Mouse (Mus musculus) lung, postnatal 0 days (tissue): ENCODE data around the gene Ccdc85b.
A peak's percentile ranks its signal among the peaks of the same experiment; 100 is the strongest.

Experiments used
- CTCF ChIP-seq: IDR thresholded peaks from 2 replicates; pipeline ENCODE4 v1.5.1; 2016; ENCODE audit warnings: antibody characterized with exemption, mild to moderate bottlenecking
- EP300 ChIP-seq: IDR thresholded peaks from 2 replicates; pipeline ENCODE4 v1.6.1; 2016; ENCODE audit warnings: antibody characterized with exemption, mild to moderate bottlenecking, control low read depth

DNA sequence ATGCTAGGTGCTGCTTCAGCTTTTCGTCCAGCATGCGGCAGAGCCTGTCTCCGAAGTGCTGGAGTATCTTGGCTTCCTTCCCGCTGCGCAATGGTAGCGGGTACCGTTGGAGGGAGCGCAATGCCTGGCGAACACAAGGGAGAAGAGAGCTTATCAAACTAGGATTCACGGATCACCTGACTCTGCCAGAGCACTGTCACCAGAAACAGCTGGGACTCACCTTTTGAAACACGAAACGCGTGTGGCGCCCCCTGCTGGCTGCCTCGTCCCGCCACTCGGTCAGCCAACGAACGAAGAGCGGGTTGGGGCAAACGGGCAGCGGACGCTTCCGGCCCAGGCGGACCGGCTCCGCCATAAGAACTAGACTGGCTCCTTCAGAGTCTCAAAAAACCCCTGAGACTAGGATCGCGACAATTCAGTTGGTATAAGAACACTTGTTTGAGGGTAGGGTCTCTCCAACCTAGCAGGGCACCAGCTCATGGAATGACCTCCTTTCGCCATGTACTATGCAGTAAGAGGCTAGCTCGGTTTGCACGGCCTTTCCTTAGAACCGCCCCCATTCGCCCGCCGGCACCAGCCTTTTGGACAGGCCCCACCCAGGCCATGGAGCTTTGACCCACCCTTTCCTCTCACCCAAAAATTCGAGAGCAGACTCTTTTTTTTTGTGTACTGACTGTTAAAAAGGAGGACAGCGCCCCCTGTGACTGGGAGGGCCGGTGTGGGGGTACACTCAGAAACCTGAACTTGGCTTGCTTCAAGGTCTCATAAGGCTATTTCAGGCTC is 30.3 kb upstream of the Ccdc85b start, which contains the start of gene Mus81:
- TF ChIP-seq CTCF, result peak; percentile 95
- TF ChIP-seq EP300, result peak; percentile 85; the same call in 1 of the 2 replicates
